Mouse (Mus musculus): ENCODE measurements around the gene Cnot4. TPM values are rescaled to one million over a fixed set of nuclear protein-coding genes. Genes with fewer than 3 reads are reported as not detected.

Cnot4 gene
- polyA plus RNA-seq, 1 experiment from 2014 or later: 31.3 TPM

DNA sequence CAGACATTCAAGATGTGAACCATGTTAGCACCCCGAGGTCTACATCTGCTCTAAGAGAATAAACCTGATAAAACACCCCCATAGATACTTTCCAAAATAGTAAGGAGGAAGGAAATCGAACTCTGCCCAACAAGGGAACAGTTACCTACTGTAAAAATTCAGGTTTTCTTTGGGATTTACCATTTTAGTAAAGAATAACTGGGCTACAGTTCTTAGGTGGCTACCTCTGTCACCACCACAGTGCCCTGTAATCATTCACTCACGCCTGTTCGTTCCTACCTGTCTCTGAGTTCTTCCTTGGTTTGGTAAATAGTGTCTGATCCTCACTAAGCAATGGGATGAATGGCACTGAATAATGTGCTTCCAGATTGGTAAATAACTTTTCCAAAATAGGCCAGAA is 102.7 kb downstream of the Cnot4 start:
- Histone ChIP-seq H3K4me2 (replicated peaks) (no peak overlapping the region), H3K9ac (replicated peaks) (no peak overlapping the region), H3K36me3 (no peaks in the 10 kb centered on the region), H3K9me3 (no peaks in the 10 kb centered on the region), H3K27ac (replicated peaks) (no peak overlapping the region), H3K4me3 (no peak overlapping the region), H3K27me3 (no peaks in the 10 kb centered on the region), H3K4me1 (peaks cover 2% of the 10 kb centered on the region; the same call in 1 of the 2 replicates)
- no peak for ATAC-seq (ENCODE audit: low FRiP score, low read depth)
- 97% methylated on average over 4 of the region's 4 CpGs for WGBS

DNA sequence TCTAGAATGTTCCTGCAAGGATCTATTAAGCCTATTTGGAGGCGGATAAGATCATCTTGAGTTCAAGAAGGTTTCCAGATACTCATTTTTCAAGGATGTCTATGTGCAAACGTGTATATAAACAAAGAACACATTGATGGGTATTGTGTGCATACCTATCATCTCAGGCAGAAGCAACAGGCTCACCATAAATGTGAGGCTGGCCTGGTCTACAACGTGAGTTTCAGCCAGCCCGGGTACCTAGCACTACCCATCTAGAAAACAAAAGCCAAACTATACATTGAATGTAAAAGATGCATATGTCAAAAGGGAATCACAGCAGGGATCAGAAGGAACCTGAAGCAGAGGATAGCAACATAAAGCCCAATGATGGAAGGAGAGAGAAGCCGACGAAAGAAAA is 103.3 kb downstream of the Cnot4 start:
- H3K27me3 ChIP-seq: no peaks in the 10 kb centered on the region
- H3K9me3 ChIP-seq: no peaks in the 10 kb centered on the region
- no peak for ATAC-seq (ENCODE audit: low FRiP score, low read depth)
- no peak overlapping the region for H3K4me3 ChIP-seq
- peaks cover 3% of the 10 kb centered on the region; the same call in 1 of the 2 replicates for H3K4me1 ChIP-seq
- WGBS: 90% methylated on average over 6 of the region's 6 CpGs
- no peak overlapping the region for H3K4me2 ChIP-seq (replicated peaks)
- no peak overlapping the region for H3K9ac ChIP-seq (replicated peaks)
- no peaks in the 10 kb centered on the region for H3K36me3 ChIP-seq
- no peak overlapping the region for H3K27ac ChIP-seq (replicated peaks)

DNA sequence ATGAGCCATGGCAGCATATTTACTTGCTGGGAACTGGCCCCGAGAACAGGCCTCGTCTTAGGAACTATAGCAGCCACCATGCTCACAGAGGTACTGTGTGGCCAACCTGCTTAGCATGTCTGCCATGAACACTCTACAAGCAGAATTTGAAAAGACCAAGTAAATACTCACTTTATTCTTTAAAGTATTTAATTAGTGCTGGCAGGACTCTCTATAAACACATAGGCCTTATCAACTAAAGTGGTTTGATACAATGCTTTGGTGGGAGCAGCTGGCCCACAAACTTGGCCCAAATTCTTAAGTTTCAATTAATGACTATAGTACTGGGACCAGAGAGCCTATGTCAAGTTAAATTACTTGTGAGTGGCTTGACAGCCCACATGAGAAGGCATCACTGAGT is 105.5 kb downstream of the Cnot4 start:
- no peak overlapping the region for H3K4me3 ChIP-seq
- no peaks in the 10 kb centered on the region for H3K9me3 ChIP-seq
- 92% methylated on average over 2 of the region's 2 CpGs for WGBS

DNA sequence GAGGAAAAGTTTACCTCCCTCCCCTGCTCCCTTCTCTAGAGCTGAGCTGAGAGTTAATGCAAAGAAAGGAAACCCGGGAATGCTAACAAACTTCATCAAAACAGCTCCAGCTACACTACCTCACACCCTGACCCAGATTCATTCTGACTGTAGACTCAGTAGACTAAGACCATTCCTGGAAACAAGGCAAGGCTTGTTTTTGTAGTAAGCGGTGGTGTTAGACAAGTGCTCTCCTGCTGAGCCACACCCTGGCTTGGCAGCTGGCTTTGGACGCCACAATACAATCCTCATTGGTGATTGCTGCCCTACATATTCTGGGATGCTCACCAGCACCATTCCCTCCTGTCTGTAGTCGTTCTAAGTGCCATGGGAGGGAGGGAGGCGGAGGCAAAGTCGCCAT is 106.3 kb downstream of the Cnot4 start:
- Histone ChIP-seq H3K36me3 (no peaks in the 10 kb centered on the region), H3K27me3 (no peaks in the 10 kb centered on the region), H3K4me1 (peaks cover 4% of the 10 kb centered on the region; the same call in 1 of the 2 replicates), H3K27ac (replicated peaks) (no peak overlapping the region), H3K9ac (replicated peaks) (no peak overlapping the region), H3K4me2 (replicated peaks) (no peak overlapping the region), H3K4me3 (no peak overlapping the region), H3K9me3 (no peaks in the 10 kb centered on the region)
- no peak for ATAC-seq (ENCODE audit: low FRiP score, low read depth)
- 69% methylated on average over 6 of the region's 6 CpGs for WGBS

More for the DNA sequence above, 105.5 kb downstream of the Cnot4 start:
- H3K27me3 ChIP-seq: no peaks in the 10 kb centered on the region
- no peaks in the 10 kb centered on the region for H3K36me3 ChIP-seq
- H3K4me1 ChIP-seq: peaks cover 4% of the 10 kb centered on the region; the same call in 1 of the 2 replicates
- no peak overlapping the region for H3K27ac ChIP-seq (replicated peaks)
- no peak for ATAC-seq (ENCODE audit: low FRiP score, low read depth)
- H3K9ac ChIP-seq (replicated peaks): no peak overlapping the region
- H3K4me2 ChIP-seq (replicated peaks): no peak overlapping the region

DNA sequence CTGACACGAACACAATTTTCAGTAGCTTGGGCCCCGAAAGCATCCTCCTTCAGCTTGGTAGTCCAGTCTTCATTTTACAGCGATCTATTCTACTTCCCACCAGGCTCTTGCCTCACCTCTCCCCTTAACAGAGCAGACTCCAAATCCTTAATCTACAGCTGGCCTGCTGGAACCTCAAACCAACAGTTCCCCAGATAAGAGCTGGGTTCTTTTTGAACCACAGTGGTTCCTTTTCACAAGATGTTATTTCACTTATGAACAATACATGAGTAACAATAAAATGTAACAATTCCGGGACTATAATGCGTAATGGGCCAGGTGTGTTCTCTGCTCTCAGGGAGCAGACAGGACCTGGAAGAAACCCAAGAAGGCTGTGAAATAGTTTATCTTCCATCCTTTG is 116.9 kb downstream of the Cnot4 start:
- ATAC-seq (ENCODE audit: low FRiP score, low read depth): no peak
- Histone ChIP-seq H3K9me3 (no peaks in the 10 kb centered on the region), H3K27ac (replicated peaks) (no peak overlapping the region), H3K4me1 (no peaks in the 10 kb centered on the region), H3K4me3 (no peak overlapping the region), H3K27me3 (no peaks in the 10 kb centered on the region), H3K9ac (replicated peaks) (no peak overlapping the region), H3K36me3 (peaks cover 3% of the 10 kb centered on the region; the same call in 1 of the 2 replicates), H3K4me2 (replicated peaks) (no peak overlapping the region)
- WGBS: 93% methylated on average over 5 of the region's 5 CpGs

DNA sequence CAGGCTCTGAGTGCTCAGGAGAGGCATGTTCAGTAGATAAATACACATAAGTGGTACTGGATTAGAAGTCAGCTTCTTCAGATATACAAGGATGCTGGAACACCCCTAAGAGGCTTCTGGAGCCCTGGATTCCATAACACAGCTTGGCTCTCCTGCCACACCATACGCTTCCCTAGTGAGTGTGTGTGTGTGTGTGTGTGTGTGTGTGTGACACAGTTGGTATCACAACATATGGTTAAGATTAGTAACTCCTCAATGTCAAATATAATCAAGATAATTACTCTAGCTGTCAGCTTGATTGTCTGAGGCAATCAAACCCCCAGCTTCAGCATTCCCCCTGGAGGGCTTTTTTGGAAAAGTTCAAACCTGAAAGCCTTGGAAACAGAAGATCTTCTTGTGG is 121.6 kb downstream of the Cnot4 start:
- 94% methylated on average over 1 of the region's 1 CpGs for WGBS
- no peak for ATAC-seq (ENCODE audit: low FRiP score, low read depth)
- H3K9me3 ChIP-seq: no peaks in the 10 kb centered on the region

DNA sequence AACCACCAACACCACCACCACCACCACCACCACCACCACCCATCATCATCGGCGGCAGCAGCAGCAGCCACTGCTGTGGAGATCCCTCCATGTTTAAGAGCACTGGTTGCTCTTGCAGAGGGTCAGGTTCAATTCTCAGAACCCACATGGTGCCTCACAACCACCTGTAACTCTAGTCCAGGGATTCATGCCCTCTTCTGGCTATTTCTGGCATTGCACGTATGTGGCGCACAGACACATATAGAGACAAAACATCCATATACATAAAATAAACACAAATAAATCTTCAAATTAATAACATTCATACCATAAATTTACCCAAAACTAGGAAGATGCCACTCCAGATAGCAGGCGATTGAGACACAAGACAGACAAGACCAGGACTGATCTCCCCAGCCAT is 122.8 kb downstream of the Cnot4 start:
- H3K4me1 ChIP-seq: no peaks in the 10 kb centered on the region
- no peak overlapping the region for H3K27ac ChIP-seq (replicated peaks)
- no peaks in the 10 kb centered on the region for H3K36me3 ChIP-seq
- no peak overlapping the region for H3K4me3 ChIP-seq
- no peak for ATAC-seq (ENCODE audit: low FRiP score, low read depth)
- H3K9ac ChIP-seq (replicated peaks): no peak overlapping the region
- no peak overlapping the region for H3K4me2 ChIP-seq (replicated peaks)
- H3K27me3 ChIP-seq: no peaks in the 10 kb centered on the region
- 97% methylated on average over 5 of the region's 5 CpGs for WGBS
- H3K9me3 ChIP-seq: no peaks in the 10 kb centered on the region

More for the DNA sequence above, 121.6 kb downstream of the Cnot4 start:
- Histone ChIP-seq H3K4me2 (replicated peaks) (no peak overlapping the region), H3K36me3 (no peaks in the 10 kb centered on the region), H3K4me1 (no peaks in the 10 kb centered on the region), H3K9ac (replicated peaks) (no peak overlapping the region), H3K4me3 (no peak overlapping the region), H3K27me3 (no peaks in the 10 kb centered on the region), H3K27ac (replicated peaks) (no peak overlapping the region)

DNA sequence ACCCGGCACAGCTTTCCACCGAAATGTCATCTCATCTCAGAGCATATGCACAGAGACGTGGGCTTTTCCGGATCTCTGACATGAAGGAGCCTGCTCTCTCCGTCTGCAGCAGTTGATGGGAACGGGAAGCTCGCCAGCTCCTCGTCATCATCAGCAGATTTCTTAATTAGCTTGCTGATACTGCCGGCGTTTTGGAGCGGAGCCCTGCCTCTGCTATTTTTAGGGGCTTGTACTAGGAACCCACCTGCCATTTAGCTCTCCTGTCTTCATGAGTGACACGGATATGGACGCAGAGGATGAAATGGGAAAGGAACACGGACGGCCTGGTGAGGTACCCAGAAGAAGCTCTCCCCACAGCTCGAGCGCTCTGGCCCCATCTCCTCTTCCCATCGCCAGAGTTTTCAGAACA is 131.3 kb downstream of the Cnot4 start:
- no peak for ATAC-seq (ENCODE audit: low FRiP score, low read depth)
- 93% methylated on average over 18 of the region's 18 CpGs for WGBS

DNA sequence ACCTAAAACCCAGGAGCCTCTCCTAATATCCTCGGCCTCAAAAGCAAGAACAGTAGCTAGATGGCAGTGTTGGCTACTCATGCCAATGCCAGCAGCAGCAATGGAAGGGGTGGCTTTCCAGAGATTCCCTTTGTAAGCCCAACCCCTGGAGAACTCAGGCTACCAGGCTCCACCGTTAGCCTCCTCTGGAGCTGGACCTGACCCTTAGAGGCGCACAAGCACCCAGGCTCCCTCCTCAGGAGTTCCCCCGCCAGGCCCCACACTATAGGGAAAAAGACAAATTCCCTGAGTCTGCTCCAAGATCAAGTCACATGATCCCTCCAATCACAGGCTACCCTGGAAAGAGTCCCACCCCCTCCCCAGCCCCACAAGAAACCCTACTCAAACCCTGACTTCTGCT is 134.4 kb downstream of the Cnot4 start:
- Histone ChIP-seq H3K4me2 (replicated peaks) (peak overlapping the region; percentile 9; the same call in 1 of the 2 replicates), H3K36me3 (no peaks in the 10 kb centered on the region), H3K27me3 (no peaks in the 10 kb centered on the region), H3K9me3 (no peaks in the 10 kb centered on the region), H3K9ac (replicated peaks) (no peak overlapping the region), H3K27ac (replicated peaks) (no peak overlapping the region), H3K4me1 (peaks cover 6% of the 10 kb centered on the region; the same call in 1 of the 2 replicates), H3K4me3 (no peak overlapping the region)
- WGBS: 12% methylated on average over 4 of the region's 4 CpGs
- 0 out of 2 replicates have a peak, but pooled peaks have one; percentile 27 for ATAC-seq (ENCODE audit: low FRiP score, low read depth)

More for the DNA sequence above, 131.3 kb downstream of the Cnot4 start:
- Histone ChIP-seq H3K4me1 (no peaks in the 10 kb centered on the region), H3K4me3 (no peak overlapping the region), H3K9me3 (no peaks in the 10 kb centered on the region), H3K9ac (replicated peaks) (no peak overlapping the region), H3K4me2 (replicated peaks) (no peak overlapping the region), H3K27me3 (no peaks in the 10 kb centered on the region), H3K36me3 (no peaks in the 10 kb centered on the region), H3K27ac (replicated peaks) (no peak overlapping the region)

DNA sequence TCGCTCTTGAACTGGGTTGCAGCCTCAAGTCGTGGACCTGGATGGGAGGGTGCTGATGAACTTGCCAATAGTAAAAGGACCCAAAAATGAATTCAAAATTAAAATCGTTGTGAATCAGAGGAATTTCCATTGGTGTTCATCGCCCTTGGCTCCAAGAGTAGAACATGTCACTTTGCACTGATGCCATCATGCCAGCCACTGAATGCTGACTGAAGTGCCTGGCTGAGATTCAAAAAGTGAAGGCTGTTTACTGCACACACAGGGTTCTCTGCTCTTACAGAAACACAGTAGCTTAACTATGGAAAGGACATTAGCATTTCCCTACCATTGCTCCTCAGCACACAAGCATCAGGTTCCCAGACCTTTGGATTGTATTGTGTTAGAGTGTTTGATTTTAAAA is 137.0 kb downstream of the Cnot4 start:
- Histone ChIP-seq H3K27me3 (no peaks in the 10 kb centered on the region), H3K4me1 (peaks cover 6% of the 10 kb centered on the region; the same call in 1 of the 2 replicates), H3K9me3 (no peaks in the 10 kb centered on the region), H3K36me3 (no peaks in the 10 kb centered on the region), H3K9ac (replicated peaks) (no peak overlapping the region), H3K4me2 (replicated peaks) (no peak overlapping the region), H3K27ac (replicated peaks) (no peak overlapping the region), H3K4me3 (no peak overlapping the region)
- no peak for ATAC-seq (ENCODE audit: low FRiP score, low read depth)
- 83% methylated on average over 4 of the region's 4 CpGs for WGBS

DNA sequence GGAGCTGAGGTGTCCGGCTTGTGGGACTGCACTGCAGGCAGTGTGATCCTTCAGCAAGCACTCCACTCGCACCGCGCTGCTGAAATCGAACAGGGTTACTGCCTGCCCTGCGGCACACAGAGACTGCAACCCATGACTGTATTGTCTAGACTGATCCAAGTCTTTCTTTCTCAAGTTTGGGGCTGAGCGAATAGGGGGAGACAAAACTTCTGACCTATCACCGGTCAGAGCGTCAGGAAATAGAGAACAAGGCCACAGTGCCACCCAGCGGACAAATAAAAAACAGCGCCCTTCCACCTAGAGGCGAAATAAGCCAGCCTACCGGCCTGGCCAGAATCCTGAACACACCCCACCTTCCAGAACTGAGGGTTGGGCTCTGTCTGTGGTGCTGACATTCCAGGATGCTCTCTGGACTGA is 138.3 kb downstream of the Cnot4 start:
- Histone ChIP-seq H3K36me3 (no peaks in the 10 kb centered on the region), H3K9ac (replicated peaks) (no peak overlapping the region; the same call in 1 of the 2 replicates), H3K4me1 (peaks cover 6% of the 10 kb centered on the region; the same call in 1 of the 2 replicates), H3K9me3 (no peaks in the 10 kb centered on the region), H3K4me2 (replicated peaks) (peak overlapping the region; percentile 50), H3K27me3 (no peaks in the 10 kb centered on the region), H3K27ac (replicated peaks) (no peak overlapping the region), H3K4me3 (peak overlapping the region; percentile 28)
- ATAC-seq (ENCODE audit: low FRiP score, low read depth): peak; percentile 67
- WGBS: 5% methylated on average over 13 of the region's 13 CpGs

DNA sequence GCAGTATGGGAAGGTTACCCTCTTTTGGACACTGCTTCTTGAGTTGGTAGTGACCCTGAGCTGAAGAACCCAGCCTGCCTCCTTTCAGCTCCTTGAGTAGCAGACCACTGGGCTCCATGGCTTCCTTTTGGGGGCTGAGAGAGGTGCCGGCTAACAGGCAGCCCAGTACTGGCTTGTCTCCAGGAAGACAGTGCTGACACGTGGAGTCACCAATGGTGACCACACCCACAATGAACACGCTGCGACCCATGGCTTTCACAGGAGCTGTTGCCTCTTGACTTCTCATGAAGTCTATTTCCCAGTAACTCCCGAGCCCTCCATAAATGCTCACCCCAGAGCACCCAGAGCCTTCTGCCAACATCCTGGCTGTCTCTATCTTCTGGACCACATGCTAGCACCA is 138.8 kb downstream of the Cnot4 start:
- 83% methylated on average over 5 of the region's 5 CpGs for WGBS

DNA sequence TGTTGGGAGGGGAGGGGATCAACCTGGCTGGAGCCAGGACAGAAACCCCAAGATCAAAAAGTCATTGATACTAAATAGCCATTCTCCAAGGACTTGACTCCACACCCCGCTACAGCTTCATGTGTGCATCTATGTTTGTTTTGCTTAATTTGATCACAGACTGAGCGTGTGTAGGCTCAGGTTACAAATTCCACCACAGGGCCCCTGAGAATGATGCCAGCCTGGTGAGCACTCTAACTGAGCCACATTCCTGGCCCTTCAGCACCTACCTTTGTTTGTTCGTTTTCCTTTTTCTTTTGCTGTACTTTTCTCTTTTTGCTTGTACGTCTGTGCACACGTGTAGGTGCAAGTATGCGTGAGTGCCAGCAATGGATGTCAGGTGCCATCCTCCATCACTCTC is 144.3 kb downstream of the Cnot4 start:
- H3K9ac ChIP-seq (replicated peaks): 0 out of 2 replicates have a peak overlapping the region, but pooled peaks have one; percentile 17
- H3K36me3 ChIP-seq: no peaks in the 10 kb centered on the region
- H3K27ac ChIP-seq (replicated peaks): no peak overlapping the region
- 83% methylated on average over 6 of the region's 6 CpGs for WGBS
- H3K9me3 ChIP-seq: no peaks in the 10 kb centered on the region
- H3K4me2 ChIP-seq (replicated peaks): no peak overlapping the region
- no peak for ATAC-seq (ENCODE audit: low FRiP score, low read depth)
- no peak overlapping the region for H3K4me3 ChIP-seq
- H3K27me3 ChIP-seq: no peaks in the 10 kb centered on the region; the same call in none of the 2 replicates
- H3K4me1 ChIP-seq: peaks cover 15% of the 10 kb centered on the region

More for the DNA sequence above, 138.8 kb downstream of the Cnot4 start:
- Histone ChIP-seq H3K9ac (replicated peaks) (no peak overlapping the region; the same call in 1 of the 2 replicates), H3K4me1 (peaks cover 6% of the 10 kb centered on the region; the same call in 1 of the 2 replicates), H3K27ac (replicated peaks) (no peak overlapping the region), H3K27me3 (no peaks in the 10 kb centered on the region), H3K9me3 (no peaks in the 10 kb centered on the region), H3K4me2 (replicated peaks) (peak overlapping the region; percentile 50), H3K4me3 (no peak overlapping the region), H3K36me3 (no peaks in the 10 kb centered on the region)
- ATAC-seq (ENCODE audit: low FRiP score, low read depth): no peak
